Mouse (Mus musculus) B cell, adult (primary cell): Measurements from ENCODE around the gene Alb. TPM values are rescaled to one million over a fixed set of nuclear protein-coding genes. Genes with fewer than 3 reads are reported as not detected.

Source experiments
- total RNA-seq: library from RNA; stranded (reverse); gene quantifications from 4 replicates; pipeline ENCODE4 v1.2.4, GENCODE M21; 2023; ENCODE audit not compliant: inconsistent age

Alb gene
- not detected in 4 replicates for total RNA-seq

GRCm38 (mm10) chr5:90460619-90461018, at the start of gene Alb:
TSS of gene Alb (plus strand) at chr5:90460897.

GRCm38 (mm10) chr5:90490518-90490917, 29.8 kb downstream of the Alb start, which contains the start of gene Afp:
TSS of gene Afp (plus strand) at chr5:90490737.

GRCm38 (mm10) chr5:90518356-90519100, 57.8 kb downstream of the Alb start, which contains the start of gene Afm:
TSS of gene Afm (plus strand) at chr5:90518932.

Other genes starting within 250 kb of the Alb start
- 21.5 to 28.3 TPM (median 23.1 TPM) in 4 replicates for gene Cox18, start 236.9 kb upstream of the Alb start, total RNA-seq
- 134 to 159 TPM (median 143 TPM) in 4 replicates for gene Ankrd17, start 94.3 kb upstream of the Alb start, total RNA-seq
- gene Gm9958, start 93.7 kb upstream of the Alb start, total RNA-seq, result 3.5 to 5.0 TPM (median 4.0 TPM) in 4 replicates
- 2.8 to 5.1 TPM (median 3.6 TPM) in 4 replicates for gene Afp, start 29.8 kb downstream of the Alb start, total RNA-seq
- gene Afm, start 58.0 kb downstream of the Alb start, total RNA-seq, result not detected in 4 replicates
- not detected in 4 replicates for gene 5830473C10Rik, start 100.2 kb downstream of the Alb start, total RNA-seq
- 2.4 to 4.6 TPM (median 3.2 TPM) in 4 replicates for gene Rassf6, start 179.8 kb downstream of the Alb start, total RNA-seq